Mouse (Mus musculus) T-helper 2 cell (primary cell): Measurements from ENCODE around the gene Tedc2.

Experiments used
- in situ Hi-C: fragments of 300-600 bp; cut with MboI, MseI; formaldehyde crosslinking; loops from one replicate; pipeline ENCODE4 v1.15.1; 2025; ENCODE audit warnings: high pct_unique_total_duplicates

The Tedc2 gene

DNA sequence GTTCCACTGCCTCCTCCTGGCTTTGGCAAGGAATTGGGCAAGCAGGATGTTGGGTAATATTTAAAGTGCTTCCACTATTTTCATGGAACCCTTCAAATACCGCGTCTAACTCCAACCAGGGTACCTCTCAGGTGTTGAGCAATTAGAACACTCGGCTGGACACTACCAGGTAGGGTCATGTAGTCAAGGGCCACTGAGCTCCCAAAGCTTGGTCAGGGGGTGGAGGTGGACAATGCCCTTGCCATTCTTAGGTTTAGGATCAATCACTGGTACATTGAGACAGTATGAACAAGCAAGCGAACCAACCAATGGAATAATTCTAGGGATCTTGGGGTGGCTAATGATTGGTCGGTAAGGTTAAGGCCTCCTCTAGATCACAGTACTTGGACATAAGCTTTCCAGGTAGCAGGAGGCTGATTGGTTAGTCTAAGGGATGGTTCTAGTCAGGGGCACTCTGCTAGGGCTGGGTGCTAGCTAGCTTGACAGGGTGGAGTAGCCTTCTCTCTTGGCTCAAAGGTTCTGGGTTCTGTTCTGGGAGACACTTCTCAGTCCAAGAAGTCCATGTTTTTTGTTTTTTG lies 8.1 kb downstream of the Tedc2 start:
- in situ Hi-C loops: no loop called here

DNA sequence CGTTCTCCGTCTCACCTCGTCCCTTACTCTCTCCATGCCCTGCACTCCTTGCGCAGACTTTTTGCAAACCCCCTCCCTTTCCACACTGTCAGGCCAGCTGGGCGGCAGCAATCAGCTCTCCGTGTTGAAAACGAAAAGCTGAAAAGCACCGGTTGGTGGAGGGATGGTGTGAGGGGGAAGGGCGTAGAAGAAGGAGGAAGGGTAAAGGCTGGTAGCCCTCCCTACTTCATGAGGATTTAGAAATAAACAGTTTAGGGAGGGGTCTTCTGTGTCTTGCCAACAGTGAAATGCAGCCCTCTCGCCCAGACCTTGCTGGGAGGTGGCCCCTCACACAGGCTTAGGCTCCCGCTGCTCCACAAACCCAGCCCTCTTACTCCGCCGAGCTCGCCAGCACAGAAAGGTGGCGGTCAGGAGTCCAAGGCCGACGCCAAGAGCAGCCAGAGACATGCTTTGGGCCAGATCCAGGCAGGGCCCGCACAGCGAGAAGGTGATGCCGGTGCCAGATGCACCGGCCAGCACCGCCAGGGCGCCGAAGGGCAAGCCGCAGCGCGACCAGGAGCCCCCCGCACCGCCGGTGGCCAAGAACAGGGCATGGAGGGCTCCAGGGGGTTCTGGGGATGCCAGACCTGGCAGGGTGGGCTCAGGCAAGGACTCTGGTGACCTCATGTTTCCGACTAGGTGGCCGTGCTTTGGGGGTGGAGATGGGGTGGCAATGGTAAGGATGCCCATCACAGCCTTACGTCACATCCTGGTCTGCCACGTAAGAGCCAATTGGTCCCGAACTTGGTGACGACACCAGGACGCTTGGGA lies 8.8 kb downstream of the Tedc2 start:
- in situ Hi-C loops: no loop called here

DNA sequence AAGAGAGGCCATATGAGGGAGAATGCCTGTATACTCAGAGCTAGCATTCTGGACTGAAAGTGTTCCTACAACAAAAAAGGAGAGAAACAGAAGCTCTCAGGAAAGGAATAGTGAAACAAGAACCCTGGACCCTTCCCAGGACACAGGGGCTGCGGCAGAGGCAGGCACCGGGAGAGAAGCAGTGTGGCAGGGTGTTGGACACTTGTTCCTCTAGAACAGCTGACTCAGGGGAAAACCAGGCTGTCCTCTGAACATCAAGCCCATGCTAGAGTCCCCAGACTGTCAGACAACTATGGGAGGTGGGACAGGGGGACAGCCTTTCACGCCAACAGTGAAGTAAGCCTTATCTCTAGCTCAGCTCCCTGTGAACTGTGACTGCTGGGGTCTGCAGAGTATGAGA lies 10.1 kb downstream of the Tedc2 start:
- in situ Hi-C loops: no loop called here

DNA sequence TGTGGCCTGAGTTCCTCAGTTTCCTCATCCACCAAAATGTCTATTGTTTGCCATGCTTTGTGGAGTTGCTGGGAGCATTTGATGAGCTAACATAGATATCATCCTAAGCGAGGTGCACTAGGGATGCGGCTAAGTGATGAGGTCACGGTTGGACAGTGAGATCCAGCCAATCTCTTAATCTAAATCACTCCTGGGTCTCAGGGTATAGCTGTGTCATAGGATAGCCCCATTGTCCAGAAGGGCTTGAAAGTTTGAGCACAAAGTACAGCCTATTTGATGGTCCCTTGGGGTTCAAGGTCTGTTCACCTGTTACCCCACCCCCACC lies 10.8 kb downstream of the Tedc2 start:
- in situ Hi-C loops: no loop called here

DNA sequence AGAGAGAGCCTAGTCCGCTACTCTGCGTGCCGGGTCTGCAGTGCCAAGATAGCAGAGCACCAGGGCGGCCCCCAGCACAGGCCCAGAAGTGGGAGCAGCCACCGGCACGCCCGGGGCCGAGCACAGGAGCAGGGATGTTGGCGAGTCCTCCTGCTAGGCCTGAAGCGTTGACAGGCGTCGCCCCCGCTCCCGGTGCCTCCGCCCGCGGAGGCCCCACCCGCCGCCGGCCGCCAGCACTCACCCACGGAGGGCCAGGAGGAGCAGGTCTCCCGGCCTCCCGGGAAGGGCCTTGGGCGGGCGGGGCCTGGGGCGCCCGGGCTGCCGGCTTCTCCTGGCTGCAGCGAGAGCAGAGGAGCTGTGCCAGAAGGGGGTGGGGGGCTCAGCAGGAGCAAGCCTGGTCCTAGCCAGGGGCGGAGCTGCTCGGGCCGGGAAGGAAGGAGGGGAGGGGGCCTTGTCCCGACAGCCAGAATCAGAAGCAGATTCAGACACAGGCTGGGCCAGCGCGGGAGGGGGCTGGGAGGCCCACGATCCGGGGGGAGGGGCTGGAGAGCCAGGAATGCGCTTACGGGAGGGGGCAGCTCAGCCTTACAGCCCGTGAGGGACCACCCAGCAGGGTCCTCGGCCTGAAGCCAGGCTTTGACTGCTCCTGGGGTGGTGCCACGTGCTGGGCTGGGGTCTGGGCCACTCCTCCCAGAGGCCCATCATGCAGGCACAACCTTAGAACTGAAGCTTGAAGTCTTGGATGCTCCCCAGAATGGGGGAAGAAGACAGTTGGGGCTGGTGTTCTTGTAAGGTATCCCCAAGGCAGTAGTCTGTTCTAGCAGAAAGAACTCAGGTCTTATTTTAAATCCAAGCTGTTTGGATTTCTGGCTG lies 11.4 kb downstream of the Tedc2 start, which contains the start of gene Ntn3:
Gene Ntn3, minus strand, starts transcription at position 489 of the 873 bp plus-strand sequence.
- in situ Hi-C loops: no loop called here

DNA sequence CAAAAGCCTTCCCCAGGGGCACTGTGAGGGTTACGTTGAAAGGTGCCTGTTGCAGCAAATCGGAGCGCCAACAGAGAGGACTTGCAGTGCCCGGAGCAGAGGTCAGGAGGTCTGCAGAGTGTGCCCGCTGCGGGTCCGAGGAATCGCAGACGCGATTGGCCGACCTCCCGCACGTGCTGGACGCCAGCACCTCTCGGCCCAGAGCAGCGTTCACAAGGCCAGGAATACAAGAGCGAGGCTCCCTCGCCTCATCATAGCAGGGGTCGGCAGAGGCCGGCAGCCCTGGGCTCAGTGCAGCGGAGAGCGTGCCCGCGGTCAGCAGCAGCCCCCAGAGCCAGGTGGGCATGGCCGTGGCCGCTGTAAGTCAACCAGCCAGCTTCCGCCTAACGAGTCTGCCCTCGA lies 12.0 kb downstream of the Tedc2 start:
- in situ Hi-C loops: no loop called here

- in situ Hi-C loops: no loop called here
These were observed 12.6 kb downstream of the Tedc2 start for GRCm38 (mm10) chr17:24207768-24208640.

DNA sequence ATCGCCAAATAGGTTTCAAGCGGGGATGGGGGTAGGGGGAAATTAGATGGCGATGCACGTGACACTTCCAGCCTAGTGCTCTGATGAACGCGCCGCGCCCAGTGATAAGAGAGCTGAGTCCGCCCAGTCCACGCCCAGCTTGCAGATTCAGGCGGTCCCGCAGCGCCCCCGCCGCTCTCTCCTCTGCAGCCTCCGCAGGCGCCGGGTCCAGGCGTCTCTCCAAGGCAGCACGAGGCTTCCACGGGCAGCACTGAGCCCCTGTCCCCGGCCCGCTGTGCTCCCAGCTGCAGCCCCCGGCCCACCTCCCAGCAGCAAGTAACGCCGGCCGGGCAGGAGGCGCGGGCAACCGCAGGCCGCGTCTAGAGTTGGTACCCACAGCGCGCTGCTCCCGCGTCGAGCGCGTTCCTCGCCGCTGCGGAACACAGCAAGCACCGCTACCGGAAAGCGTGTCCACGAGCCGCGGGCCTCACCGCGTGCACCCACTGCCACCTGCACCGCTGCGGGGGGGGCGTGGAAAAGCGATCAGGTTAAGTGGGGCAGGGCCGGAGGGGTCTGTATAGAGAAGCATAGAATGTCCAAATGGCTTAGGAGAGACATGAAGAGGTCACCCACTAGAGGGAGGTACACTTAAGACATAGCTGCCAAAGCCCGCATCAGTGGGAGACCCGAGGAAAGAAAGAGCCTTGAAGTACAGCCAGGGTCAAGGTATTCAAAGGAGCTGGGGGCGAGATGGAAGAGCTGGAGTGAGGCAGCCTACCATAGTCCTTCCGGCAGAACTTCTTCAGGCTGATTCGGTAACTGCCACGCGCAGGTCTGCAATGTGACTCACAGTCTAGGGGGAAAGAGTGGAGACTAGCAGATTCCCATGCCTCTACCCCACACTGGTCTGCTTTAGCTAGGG lies 13.9 kb downstream of the Tedc2 start:
- in situ Hi-C loops: no loop called here

DNA sequence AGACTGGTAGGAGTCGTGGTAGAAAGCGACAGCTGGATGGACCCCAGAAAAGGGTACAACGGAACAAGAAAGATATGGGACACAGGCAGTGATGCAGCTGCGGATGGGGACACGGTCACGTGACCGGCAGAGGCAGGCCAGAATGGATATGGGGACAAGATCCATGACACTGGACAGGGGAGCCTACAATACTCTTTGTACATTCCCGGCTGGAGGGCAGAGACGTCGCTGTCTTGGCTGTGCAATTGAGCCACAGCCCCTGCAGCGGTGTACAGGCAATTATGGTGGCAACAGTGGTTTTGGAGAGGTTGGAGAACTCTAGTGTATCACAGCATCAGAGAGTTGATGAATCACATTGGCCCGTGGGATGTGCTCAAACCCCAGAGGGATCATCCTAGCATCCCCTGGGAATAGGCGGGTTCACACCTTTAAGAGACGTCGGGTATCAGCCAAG lies 14.7 kb downstream of the Tedc2 start:
- in situ Hi-C loops: no loop called here

DNA sequence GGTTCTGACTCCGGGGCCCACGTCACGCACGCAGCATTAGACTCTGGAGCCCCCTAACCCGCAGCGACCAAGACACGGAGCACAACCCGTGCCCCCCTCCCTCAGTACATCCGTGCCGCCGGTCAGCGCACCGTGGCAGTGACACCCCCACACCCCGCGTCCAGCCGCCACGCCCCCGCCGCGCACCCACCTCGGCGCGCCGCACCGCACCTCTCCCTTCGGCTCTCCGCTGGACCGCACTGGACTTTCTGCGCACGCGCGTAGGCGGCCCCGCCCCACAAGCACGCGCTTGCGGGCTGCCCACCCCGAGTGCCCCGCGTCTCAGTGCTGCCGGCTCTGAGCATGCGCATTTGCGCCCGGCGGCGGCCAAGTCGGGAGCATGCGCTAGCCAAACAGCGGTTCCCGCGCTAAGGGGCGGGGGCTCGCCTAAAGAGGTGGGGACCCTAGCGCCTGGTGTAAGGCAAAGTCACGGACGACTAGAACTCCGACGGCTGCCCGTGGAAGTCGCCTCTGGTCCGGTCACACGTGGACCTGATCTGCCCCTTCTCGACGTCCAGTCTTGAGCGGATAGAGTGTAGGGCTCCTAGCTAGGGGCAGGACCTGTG lies 15.3 kb downstream of the Tedc2 start, which contains the start of gene Tbc1d24:
Gene Tbc1d24, minus strand, starts transcription at position 279 of the 605 bp plus-strand sequence.
- in situ Hi-C loops: no loop called here

GRCm38 (mm10) chr17:24204846-24205245 lies 15.8 kb downstream of the Tedc2 start:
- in situ Hi-C loops: no loop called here

DNA sequence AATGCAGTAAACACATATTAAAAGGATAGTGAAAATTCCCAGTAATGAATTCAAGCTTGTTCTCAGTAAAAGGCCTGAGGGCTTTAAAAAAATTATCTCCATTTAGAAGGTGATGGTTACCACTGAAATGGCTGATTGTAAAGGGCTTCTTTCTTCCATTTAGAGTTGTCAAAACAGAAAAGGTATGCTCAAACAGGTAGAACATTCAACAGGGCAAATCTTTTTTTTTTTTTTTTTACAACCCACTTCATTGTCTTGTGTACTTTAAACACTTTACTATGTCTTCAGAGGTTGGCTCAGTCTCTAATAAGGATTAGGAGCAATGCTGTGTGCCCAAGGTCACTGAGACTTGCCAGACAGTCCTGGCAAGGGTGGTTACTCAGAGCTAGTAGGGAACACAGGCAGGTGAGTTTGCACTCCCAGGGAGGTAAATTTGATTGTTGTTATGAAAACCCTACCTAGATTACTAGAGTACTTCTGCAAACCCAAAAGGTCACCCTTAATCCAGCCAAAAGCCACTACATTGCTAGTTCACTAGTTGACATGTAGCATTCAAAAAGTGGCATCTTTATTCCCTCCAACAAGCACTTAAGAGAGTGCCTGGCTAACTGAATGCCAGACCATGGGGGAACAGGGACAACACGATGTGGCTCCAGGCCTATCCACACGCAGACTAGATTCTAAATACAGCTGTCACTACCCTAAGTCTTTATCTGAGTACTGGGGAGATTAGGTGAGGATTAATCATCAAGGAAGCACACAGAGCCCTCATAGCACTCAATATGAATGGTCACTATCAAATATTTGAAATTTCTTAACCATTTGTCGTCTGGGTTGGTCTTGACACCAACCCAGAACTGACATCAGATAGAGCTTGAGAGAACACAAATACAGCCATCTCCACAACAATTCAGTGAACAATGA lies 16.8 kb downstream of the Tedc2 start:
- in situ Hi-C loops: no loop called here

DNA sequence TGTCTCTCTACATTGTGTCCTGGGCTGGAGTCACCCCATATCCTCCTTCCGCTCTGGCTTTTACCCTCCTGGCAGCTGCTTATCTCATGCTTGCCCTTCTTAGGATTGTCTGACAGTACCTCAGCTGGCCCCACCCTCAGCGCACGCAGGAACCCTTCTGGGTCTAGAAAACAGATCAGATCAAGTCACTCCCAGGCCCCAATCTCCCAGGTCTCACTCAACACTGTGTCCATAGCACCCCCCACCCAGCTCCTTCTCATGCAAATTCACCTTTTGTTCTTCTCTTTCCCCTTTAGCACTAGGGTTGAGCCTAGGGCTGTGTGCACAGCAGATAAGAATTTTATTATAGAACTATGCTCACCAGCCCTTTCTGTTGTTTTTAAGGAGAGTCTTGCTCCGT lies 17.6 kb downstream of the Tedc2 start:
- in situ Hi-C loops: no loop called here

DNA sequence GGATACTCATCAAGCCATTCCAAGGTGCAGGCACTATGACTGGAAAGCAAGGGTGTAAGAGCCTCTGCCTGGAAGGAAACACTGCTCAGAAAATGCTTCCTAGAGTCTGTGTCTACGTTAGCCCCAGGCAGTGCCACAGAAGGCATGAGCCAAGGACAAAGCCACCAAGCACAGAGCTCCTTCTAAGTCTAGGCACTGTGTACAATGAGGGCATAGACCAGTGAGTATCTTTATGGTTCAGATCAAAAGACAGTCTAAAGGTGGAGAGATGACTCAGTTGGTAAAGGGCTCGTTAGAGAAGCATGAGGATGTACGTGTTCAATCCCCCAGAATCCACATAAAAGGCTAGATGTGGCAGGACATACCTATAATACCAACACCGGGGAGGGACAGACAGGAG lies 19.6 kb downstream of the Tedc2 start:
- in situ Hi-C loops: no loop called here

- in situ Hi-C loops: no loop called here
These were observed 20.9 kb downstream of the Tedc2 start for GRCm38 (mm10) chr17:24199741-24200140.

GRCm38 (mm10) chr17:24199252-24199651 lies 21.4 kb downstream of the Tedc2 start:
- in situ Hi-C loops: no loop called here

DNA sequence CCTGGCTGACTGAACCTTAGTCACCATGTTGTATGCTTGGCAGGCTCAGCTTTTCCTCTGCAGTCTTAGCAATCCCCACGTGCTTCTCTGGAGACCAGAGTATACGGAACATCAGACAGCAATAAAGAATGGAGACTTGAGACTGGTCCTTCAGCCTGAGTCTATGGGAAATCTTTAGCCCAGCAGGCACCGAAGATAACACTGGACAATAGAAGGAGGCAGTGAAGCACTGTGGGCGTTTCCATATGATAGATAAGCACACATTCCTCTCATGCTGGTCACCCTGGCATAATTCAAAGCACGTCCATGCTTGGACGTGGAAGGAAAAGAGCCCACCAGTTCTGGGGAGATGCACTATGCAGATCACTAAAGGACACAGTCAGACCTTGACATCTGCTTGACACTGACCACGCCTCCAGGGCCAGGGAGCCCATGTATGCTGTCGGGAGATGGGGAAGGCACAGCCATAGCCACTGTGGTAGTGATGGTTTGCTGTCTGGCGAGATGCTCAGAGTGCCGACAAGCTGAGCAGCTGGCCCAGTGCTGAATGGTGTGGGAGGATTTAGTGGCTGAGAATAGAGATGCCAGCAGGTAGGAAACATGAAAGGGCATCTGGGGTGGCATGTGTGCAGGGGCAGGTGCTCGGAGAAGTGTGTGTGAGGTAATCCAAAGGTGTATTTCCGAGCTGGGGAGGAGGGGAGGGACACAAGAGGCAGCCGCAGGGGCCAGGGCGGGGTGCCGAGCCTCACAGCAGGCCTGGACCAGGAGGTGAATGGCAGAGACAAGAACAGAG lies 23.4 kb downstream of the Tedc2 start:
- in situ Hi-C loops: no loop called here

DNA sequence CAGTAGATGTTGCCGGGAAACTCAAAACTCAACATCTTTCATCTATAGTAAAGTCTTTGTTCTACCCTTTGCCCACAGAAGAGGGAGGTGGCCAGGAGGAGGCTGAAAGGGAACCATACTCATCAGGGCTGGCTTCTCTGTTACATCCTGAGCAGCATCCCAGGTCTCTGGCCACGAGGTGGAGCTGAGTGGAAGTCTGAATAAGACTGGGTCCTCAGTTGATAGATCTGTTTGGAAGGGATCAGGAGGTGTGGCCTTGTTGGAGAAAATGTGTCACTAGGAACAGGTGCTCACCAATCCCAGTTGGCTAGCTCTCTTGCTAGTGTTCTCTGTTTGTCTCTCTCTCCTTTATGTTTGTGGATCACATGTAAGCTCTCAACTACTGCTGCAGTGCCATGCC lies 25.3 kb downstream of the Tedc2 start:
- in situ Hi-C loops: no loop called here
